Mouse (Mus musculus) fibroblast of lung, adult 2 months (primary cell): Measurements from ENCODE around the gene Rab37.

Source experiments
- DNase-seq: peaks from one replicate; pipeline ENCODE4 v3.0.0-alpha.2; 2011; ENCODE audit warnings: low read depth

Rab37 gene

GRCm38 (mm10) chr11:115133800-115134199, 42.6 kb downstream of the Rab37 start, which contains the start of gene Cd300lf:
Gene Cd300lf (minus strand): TSS chr11:115133992.
- DNase-seq: no peak

GRCm38 (mm10) chr11:115138597-115139262, 47.5 kb downstream of the Rab37 start:
- no peak for DNase-seq

GRCm38 (mm10) chr11:115141970-115142369, 50.7 kb downstream of the Rab37 start:
- DNase-seq: no peak

GRCm38 (mm10) chr11:115147813-115148212, 56.6 kb downstream of the Rab37 start:
- no peak for DNase-seq

GRCm38 (mm10) chr11:115150741-115151254, 59.6 kb downstream of the Rab37 start:
- no peak for DNase-seq

GRCm38 (mm10) chr11:115151755-115152429, 60.7 kb downstream of the Rab37 start:
- DNase-seq: no peak

GRCm38 (mm10) chr11:115153088-115153487, 61.9 kb downstream of the Rab37 start:
- DNase-seq: no peak

- no peak for DNase-seq
Measured at GRCm38 (mm10) chr11:115153699-115154292, 62.6 kb downstream of the Rab37 start.

GRCm38 (mm10) chr11:115155053-115155634, 63.9 kb downstream of the Rab37 start:
- no peak for DNase-seq

- no peak for DNase-seq
Measured at GRCm38 (mm10) chr11:115157933-115158719, 66.9 kb downstream of the Rab37 start.

GRCm38 (mm10) chr11:115160016-115160797, 69.0 kb downstream of the Rab37 start:
- DNase-seq: no peak

- no peak for DNase-seq
Measured at GRCm38 (mm10) chr11:115160883-115161577, 69.8 kb downstream of the Rab37 start.

GRCm38 (mm10) chr11:115161578-115162204, 70.5 kb downstream of the Rab37 start:
- DNase-seq: no peak

- no peak for DNase-seq
Measured at GRCm38 (mm10) chr11:115162205-115162601, 71.0 kb downstream of the Rab37 start.

GRCm38 (mm10) chr11:115162832-115163480, 71.7 kb downstream of the Rab37 start, which contains the start of gene Slc9a3r1:
Gene Slc9a3r1 (plus strand): TSS chr11:115163341.
- peak; percentile 92 for DNase-seq

GRCm38 (mm10) chr11:115163568-115164150, 72.4 kb downstream of the Rab37 start:
- DNase-seq: no peak

- DNase-seq: no peak
Measured at GRCm38 (mm10) chr11:115164341-115164975, 73.2 kb downstream of the Rab37 start.

- peak; percentile 49 for DNase-seq
Measured at GRCm38 (mm10) chr11:115164976-115165374, 73.7 kb downstream of the Rab37 start.
